Comparison of ENCODE assay signal across 8 mouse cellular contexts in genomic region chr19:5510031-5511026, GRCm38 (mm10). TPM values are rescaled to one million over a fixed set of nuclear protein-coding genes. Genes with fewer than 3 reads are reported as not detected.
A peak's percentile ranks its signal among the peaks of the same experiment; 100 is the strongest.
DNase-seq lines count a peak whose midpoint lies in the region; ATAC-seq lines count a peak whose summit lies in the region.

TSS of gene Snx32 (minus strand) at chr19:5510538.

- no peaks in the 10 kb centered on the region for H3K27me3 ChIP-seq in hindbrain, embryonic 14.5 days (ENCODE audit: control insufficient read depth, insufficient read depth, low read length)

- peak within 1 kb of the TSS; percentile 52 for H3K4me3 ChIP-seq in hindbrain, embryonic 14.5 days (replicated peaks; ENCODE audit: low read length)

- no peaks in the 10 kb centered on the region for H3K36me3 ChIP-seq in hindbrain, embryonic 14.5 days (replicated peaks; ENCODE audit: control insufficient read depth, insufficient read depth)

- peak within 1 kb of the TSS; percentile 78 for H3K9ac ChIP-seq in hindbrain, embryonic 14.5 days

- peak within 1 kb of the TSS; percentile 87 for H3K4me2 ChIP-seq in hindbrain, embryonic 14.5 days (replicated peaks)

- H3K27ac ChIP-seq in hindbrain, embryonic 14.5 days = peak within 1 kb of the TSS; percentile 88

- no peaks in the 10 kb centered on the region for H3K9me3 ChIP-seq in hindbrain, embryonic 14.5 days (ENCODE audit: control insufficient read depth, low read length)

- WGBS in hindbrain, embryonic 14.5 days = 2% methylated on average over 45 of the region's 47 CpGs

- H3K4me1 ChIP-seq in hindbrain, embryonic 14.5 days (replicated peaks; ENCODE audit: control insufficient read depth, insufficient read depth, low read length) = peaks cover 17% of the 10 kb centered on the region

- peak; percentile 99 for DNase-seq in R1 (ENCODE audit: low read depth, low spot score)
- peak; percentile 95 to 99 for DNase-seq in cerebellum, postnatal 25 days
- peak; percentile 91 to 98 for DNase-seq in frontal cortex, postnatal 25 days (ENCODE audit: low spot score in 2 of 2)
- peak; percentile 97 for DNase-seq in hindbrain, embryonic 14.5 days (ENCODE audit: low spot score)
- peak; percentile 99 for DNase-seq in left cerebral cortex, adult 11 months (ENCODE audit: low spot score)
- peak; percentile 97 to 99 for DNase-seq in lung, postnatal 4 days
- peak; percentile 97 for DNase-seq in retina, postnatal 7 days (ENCODE audit: low read depth, low spot score)
- DNase-seq in urinary bladder, adult 2 months (ENCODE audit: low spot score) = peak; percentile 89

- peak; percentile 99 for ATAC-seq in hindbrain, embryonic 14.5 days (ENCODE audit: low FRiP score)

RNA-seq across cellular contexts. Expression of gene Snx32, which starts in this region (rescaled TPM):
- 87.1 and 96.5 TPM in 2 replicates for polyA plus RNA-seq in hindbrain, embryonic 14.5 days (2014; fragmentation: Nextera tagmentation; extraction: Ambion mirVana)
- 33.0 and 37.7 TPM in 2 replicates for polyA plus RNA-seq in urinary bladder, adult 2 months (2012; rRNA removed)

Comparison
In these comparisons a context has a peak if more than half of its experiments do, and no peak if none do; other contexts are left out.
1. Peak in every context shown above with its lines: DNase-seq, ATAC-seq, H3K4me3 ChIP-seq and H3K27ac ChIP-seq.